Mouse (Mus musculus) adrenal gland, adult (tissue): ENCODE results near the gene Pskh1.
A peak's percentile ranks its signal among the peaks of the same experiment; 100 is the strongest.

Source experiments
- DNase-seq, 2 experiments: peaks; one replicate each; pipeline ENCODE4 v3.0.0; 2022 to 2023; ENCODE audit warnings: low spot score in 1 of 2; ENCODE audit not compliant: inconsistent age in 2 of 2

Pskh1 gene

GRCm38 (mm10) chr8:105890870-105891269 lies 9.4 kb upstream of the Pskh1 start:
- no peak for DNase-seq

- DNase-seq: peak; percentile 35 to 64
Measured at GRCm38 (mm10) chr8:105892432-105892831, 7.8 kb upstream of the Pskh1 start.

GRCm38 (mm10) chr8:105893339-105893738 lies 6.9 kb upstream of the Pskh1 start, which contains the start of gene Nrn1l:
Gene Nrn1l, plus strand, starts transcription at chr8:105893567.
- peak; percentile 71 to 84 for DNase-seq

- no peak for DNase-seq
Measured at GRCm38 (mm10) chr8:105897801-105898480, 2.3 kb upstream of the Pskh1 start.

GRCm38 (mm10) chr8:105900941-105901616 lies 838 bp downstream of the Pskh1 start:
- no peak for DNase-seq

- no peak for DNase-seq
Measured at GRCm38 (mm10) chr8:105919390-105919789, 19.1 kb downstream of the Pskh1 start.

GRCm38 (mm10) chr8:105925123-105925522 lies 24.9 kb downstream of the Pskh1 start:
- DNase-seq: no peak

- peak; percentile 81 to 96 for DNase-seq
Measured at GRCm38 (mm10) chr8:105930602-105931001, 30.4 kb downstream of the Pskh1 start.

GRCm38 (mm10) chr8:105931271-105931670 lies 31.0 kb downstream of the Pskh1 start:
- DNase-seq: no peak

GRCm38 (mm10) chr8:105932525-105932924 lies 32.3 kb downstream of the Pskh1 start:
- DNase-seq: no peak

- no peak for DNase-seq
Measured at GRCm38 (mm10) chr8:105933762-105934161, 33.5 kb downstream of the Pskh1 start, which contains the start of gene Ctrl. Gene Ctrl, minus strand, starts transcription at chr8:105933862.

GRCm38 (mm10) chr8:105935105-105935504 lies 34.9 kb downstream of the Pskh1 start:
- DNase-seq: peak in 1 of 2 experiments; percentile 29

- peak in 1 of 2 experiments; percentile 35 for DNase-seq
Measured at GRCm38 (mm10) chr8:105935863-105936603, 35.8 kb downstream of the Pskh1 start.

GRCm38 (mm10) chr8:105936866-105937475 lies 36.7 kb downstream of the Pskh1 start:
- peak; percentile 95 to 97 for DNase-seq

- DNase-seq: peak; percentile 75 to 93
Measured at GRCm38 (mm10) chr8:105937496-105938305, 37.5 kb downstream of the Pskh1 start.

GRCm38 (mm10) chr8:105938306-105938669 lies 38.0 kb downstream of the Pskh1 start, which contains the start of gene Psmb10:
Gene Psmb10, minus strand, starts transcription at chr8:105938444.
- DNase-seq: peak; percentile 55 to 89

GRCm38 (mm10) chr8:105942026-105942425 lies 41.8 kb downstream of the Pskh1 start:
- DNase-seq: no peak

GRCm38 (mm10) chr8:105942542-105942941 lies 42.3 kb downstream of the Pskh1 start:
- no peak for DNase-seq

- no peak for DNase-seq
Measured at GRCm38 (mm10) chr8:105943321-105943739, 43.1 kb downstream of the Pskh1 start, which contains the start of gene Lcat. Gene Lcat, minus strand, starts transcription at chr8:105943382.

- peak in 1 of 2 experiments; percentile 65 for DNase-seq
Measured at GRCm38 (mm10) chr8:105949350-105949749, 49.1 kb downstream of the Pskh1 start.
